Mouse (Mus musculus): ENCODE measurements at regions not wholly inside any gene's neighbourhood (a gene's known extent, or its start where the extent isn't known, plus 50 kb on each side); places are given as distances from the start of the nearest gene placed in this dataset.
"Not testable (repeated sequence)": the region's sequence is repeated elsewhere in the genome, so short reads cannot be mapped to it uniquely, and the experiment has no call there.

GRCm38 (mm10) chr17:29430401-29430800 is 60.2 kb upstream of the Pim1 start:
- no peak for DNase-seq (ENCODE audit: low spot score)

- no peak for DNase-seq (ENCODE audit: low spot score)
Measured at GRCm38 (mm10) chr17:29430806-29431205, 59.7 kb upstream of the Pim1 start.

- no peak for DNase-seq (ENCODE audit: low spot score)
Measured at GRCm38 (mm10) chr17:29431553-29432297, 58.8 kb upstream of the Pim1 start.

- no peak for DNase-seq (ENCODE audit: low spot score)
Measured at GRCm38 (mm10) chr17:29432666-29433065, 57.9 kb upstream of the Pim1 start.

- no peak for DNase-seq (ENCODE audit: low spot score)
Measured at GRCm38 (mm10) chr17:29433370-29433769, 57.2 kb upstream of the Pim1 start.

GRCm38 (mm10) chr17:29434074-29434944 is 56.2 kb upstream of the Pim1 start:
- DNase-seq (ENCODE audit: low spot score): no peak

- DNase-seq (ENCODE audit: low spot score): no peak
Measured at GRCm38 (mm10) chr17:29435345-29436006, 55.1 kb upstream of the Pim1 start.

- DNase-seq (ENCODE audit: low spot score): not testable (repeated sequence)
Measured at GRCm38 (mm10) chr17:29436484-29436870, 54.1 kb upstream of the Pim1 start.

- peak; percentile 77 for DNase-seq (ENCODE audit: low spot score)
Measured at GRCm38 (mm10) chr17:29436871-29437534, 53.5 kb upstream of the Pim1 start.

GRCm38 (mm10) chr17:29437535-29438324 is 52.8 kb upstream of the Pim1 start:
- DNase-seq (ENCODE audit: low spot score): no peak

GRCm38 (mm10) chr17:29438347-29439235 is 52.0 kb upstream of the Pim1 start:
- DNase-seq (ENCODE audit: low spot score): peak; percentile 91

GRCm38 (mm10) chr17:29439992-29440391 is 50.6 kb upstream of the Pim1 start:
- no peak for DNase-seq (ENCODE audit: low spot score)

- DNase-seq (ENCODE audit: low spot score): no peak
Measured at GRCm38 (mm10) chr17:29440490-29440889, 50.1 kb upstream of the Pim1 start.

Data from yolk sac, embryonic 10.5 days (tissue).